Mouse (Mus musculus): ENCODE results near the gene Btbd8.

Gene Btbd8

DNA sequence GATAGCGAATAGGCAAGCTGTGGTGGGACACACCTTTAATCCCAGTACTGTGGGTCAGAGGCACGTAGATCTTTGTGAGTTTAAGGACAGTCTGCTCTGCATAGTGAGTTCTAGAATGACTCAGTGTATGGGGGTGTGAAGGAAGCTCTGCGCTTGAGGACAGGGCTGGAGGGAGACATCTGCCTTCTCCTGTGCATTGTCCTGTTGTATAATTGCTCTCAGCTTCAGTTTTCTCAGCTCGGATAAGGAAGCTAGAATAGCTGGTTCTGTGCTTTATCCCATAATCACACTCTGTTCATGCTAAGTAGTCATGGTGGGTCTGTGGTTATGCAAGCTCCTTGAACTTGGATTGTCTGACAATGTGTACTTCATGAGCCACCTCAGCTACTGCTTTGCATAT, 11.0 kb downstream of the Btbd8 start:
- ATAC-seq (ENCODE audit: insufficient number of reproducible peaks, low FRiP score, low TSS enrichment), result no peak

DNA sequence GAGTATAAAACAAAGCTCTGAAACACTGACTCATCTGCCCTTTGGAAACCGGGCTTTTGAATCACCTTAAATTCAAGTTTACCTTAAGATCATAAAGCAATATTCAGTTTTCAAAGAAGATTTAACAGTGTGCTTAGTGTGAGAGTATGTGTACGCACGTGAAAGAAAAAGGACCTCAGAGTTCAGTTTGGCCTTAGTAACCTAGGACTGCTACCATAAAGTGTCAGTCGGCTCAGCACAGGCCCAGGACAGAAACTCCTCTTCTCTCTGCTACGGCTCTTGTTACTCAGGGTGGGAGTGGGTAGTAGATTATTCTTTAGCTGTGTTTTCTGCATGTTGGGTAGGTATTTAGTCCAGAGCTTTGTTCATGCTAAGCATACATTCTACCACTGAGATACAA, 11.8 kb downstream of the Btbd8 start:
- ATAC-seq (ENCODE audit: insufficient number of reproducible peaks, low FRiP score, low TSS enrichment), result no peak

DNA sequence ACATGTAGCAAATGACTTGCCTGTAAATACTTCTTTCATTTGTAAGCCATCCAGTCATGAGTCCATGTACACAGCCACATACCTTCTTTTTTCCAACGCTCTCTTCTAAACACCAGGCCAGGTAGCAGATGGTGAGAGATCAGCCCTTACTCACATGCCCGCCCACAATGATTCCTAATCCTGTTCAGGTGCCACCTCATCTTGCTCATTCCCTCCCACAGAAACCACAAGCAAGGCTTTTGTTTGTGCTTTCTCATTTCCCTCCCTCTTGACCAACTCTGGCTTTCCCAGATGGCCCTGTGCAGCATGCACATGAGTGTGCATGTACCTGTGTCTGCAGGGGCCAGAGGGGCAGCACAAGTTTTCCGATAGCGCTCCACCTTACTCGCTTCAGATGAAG, 12.5 kb downstream of the Btbd8 start:
- ATAC-seq (ENCODE audit: insufficient number of reproducible peaks, low FRiP score, low TSS enrichment), result no peak

DNA sequence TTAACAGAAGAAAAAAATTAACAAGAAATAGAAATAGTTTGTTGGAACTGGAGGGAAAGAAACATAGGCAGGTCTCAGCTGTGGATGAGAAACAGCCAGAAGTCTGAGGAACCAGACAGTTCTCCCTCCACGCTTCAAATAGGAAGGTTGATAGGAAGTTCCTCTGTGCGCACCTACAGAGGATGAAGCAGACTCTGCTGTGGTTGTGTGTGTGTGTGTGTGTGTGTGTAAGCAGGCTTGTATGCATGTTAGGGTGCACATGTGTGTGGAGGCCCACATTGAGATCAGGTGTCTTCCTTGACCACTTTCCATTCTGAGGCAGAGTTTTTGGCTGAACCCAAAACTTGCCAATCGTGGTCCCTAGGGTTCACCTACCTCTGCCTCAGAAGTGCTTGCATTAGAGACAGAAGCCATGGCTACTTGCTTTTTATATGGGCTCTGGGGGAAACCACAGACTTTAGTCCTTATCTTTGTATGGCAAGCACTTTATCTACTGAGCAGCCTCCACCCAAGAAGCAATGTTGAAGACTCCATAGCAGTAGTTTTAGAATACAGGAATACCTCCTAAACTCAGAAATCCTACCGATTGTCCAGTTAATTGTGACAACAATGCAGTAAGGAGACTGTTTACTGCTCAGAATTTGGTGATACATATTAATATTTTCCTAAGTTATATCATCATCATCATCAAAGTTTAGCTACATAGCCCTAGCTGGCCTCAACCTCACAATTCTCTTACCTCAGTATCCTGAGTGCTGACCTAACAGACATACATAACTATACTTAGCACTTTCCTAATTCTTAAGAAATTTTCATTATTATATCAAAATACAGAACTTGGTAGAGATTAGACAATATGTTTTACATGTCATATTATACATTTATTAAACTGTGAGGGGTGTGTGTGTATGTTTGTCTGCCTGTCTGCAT, 24.6 kb downstream of the Btbd8 start:
- ATAC-seq (ENCODE audit: insufficient number of reproducible peaks, low FRiP score, low TSS enrichment), result no peak

DNA sequence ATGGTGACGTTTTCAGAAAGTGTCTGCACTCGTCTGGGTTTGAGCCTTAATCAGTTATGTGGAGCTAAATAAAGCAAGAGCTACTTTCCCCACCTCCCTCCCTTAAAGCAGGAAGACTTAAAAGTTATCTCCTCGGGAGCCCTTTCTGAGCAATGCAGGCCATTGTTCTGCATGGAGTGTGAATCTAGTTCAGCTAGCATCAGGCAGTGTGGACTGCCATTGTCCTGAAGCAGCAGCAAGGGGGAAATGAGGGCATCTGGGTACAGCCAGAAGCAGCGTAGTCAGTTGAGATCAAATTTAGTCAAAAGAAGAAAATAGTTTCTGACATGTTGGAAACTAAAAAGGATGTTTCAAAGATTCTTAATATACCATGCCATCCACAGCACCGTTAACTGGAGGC, 28.7 kb downstream of the Btbd8 start:
- no peak for ATAC-seq (ENCODE audit: insufficient number of reproducible peaks, low FRiP score, low TSS enrichment)

DNA sequence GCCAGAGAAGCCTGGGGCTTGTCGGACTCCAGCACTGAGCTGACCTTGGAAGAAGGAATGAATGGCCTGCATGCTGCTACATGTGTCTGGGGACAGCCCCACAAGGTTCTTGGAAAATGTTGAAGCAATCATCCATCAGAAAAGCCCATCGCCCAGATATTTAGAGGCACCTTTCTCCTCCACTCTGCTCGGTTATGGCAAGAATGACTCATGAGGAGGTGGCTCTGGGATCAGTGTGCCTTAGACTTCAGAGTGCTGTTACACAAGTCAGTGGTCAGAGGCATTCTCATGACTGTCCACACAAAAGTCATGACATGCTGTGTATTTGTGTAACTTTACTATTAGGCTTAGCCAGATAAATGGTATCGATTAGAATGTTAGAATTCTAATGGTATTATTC, 29.3 kb downstream of the Btbd8 start:
- no peak for ATAC-seq (ENCODE audit: insufficient number of reproducible peaks, low FRiP score, low TSS enrichment)

DNA sequence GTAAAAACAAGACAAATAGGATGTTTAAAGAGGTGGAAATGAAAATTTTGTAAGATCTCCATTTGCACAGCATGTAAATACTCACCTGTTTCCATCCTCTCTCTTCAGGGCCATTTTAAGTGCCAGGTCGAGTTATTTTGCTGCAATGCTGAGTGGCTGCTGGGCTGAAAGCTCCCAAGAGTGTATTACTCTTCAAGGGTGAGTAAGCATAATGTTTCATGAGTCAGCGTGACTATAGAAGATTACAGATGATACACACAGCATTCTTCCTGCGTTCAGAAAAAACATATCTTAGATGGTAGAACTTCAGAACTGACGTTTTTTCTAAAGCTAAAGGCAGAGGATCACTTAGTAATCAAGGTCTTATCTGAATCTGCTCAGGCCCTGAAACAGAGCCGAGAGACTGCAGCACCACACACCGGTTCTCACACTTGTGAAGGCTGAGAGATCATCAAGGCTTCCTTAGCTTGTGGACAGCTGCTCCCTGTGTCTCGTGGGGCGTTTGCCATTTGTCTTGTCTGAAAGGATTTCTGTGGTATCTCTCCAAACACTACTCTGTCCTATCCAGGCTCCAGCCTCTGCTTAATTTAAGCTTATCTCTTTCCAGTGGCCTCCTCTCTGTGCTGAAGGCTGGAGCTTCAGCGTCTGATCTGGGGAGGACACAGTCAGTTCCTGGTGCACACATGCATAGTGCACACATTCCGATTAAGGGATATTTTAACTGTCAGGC, 33.0 kb downstream of the Btbd8 start:
- ATAC-seq (ENCODE audit: insufficient number of reproducible peaks, low FRiP score, low TSS enrichment), result no peak

DNA sequence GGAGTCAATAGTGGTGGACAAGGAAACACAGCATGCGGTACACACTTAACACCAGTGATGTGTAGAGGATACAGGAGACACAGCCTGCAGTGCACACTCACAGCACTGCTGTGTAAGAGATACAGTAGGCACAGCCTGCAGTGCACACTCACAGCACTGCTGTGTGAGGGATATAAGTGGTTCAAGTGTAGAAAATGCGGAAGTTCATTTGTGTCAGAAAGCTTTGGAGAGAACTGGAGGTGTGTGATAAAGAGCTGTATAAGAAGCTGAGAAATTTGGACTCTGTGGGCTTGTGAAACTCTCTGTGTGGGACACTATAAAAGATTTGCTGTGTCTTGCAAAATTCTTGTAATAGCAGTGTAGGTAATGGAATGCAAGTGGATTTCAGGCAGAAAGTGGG, 42.4 kb downstream of the Btbd8 start:
- no peak for ATAC-seq (ENCODE audit: insufficient number of reproducible peaks, low FRiP score, low TSS enrichment)

DNA sequence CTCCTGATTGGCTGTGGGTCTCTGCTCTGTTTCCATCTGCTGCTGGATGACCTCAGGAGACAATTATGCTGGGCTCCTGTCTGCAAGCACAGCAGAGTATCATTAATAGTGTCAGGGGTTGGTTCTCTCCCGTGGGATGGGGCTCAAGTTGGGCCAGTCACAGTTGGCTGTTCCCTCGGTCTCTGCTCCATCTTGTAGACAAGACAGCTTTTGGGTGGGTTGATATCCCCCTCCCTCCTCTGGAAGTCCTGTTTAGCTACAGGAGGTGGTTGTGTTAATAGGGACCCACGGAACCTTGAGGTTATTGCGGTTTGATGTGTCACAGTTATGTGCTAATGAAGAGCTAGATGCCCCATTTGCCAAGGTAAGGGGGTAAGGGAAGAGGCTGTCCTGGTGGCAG, 51.2 kb downstream of the Btbd8 start:
- no peak for ATAC-seq (ENCODE audit: insufficient number of reproducible peaks, low FRiP score, low TSS enrichment)

DNA sequence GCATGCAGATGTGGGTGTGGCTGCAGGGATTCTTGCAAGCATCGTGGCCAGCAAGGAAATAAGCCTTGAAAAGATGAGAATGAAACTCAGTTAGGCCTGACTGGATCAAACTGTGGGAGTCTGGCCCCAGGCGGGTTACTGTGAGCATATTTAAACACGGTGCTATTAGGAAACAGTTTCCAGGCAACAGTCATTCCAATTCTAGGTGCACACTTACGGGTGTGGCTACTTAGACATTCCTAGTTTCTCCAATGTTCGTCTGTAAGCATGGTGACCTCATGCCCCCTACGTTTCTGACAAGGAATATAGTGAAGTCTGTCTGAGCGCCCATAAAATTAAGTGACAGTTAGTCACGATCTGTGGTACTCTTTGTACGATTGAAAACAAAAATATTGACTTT, 53.2 kb downstream of the Btbd8 start:
- no peak for ATAC-seq (ENCODE audit: insufficient number of reproducible peaks, low FRiP score, low TSS enrichment)

DNA sequence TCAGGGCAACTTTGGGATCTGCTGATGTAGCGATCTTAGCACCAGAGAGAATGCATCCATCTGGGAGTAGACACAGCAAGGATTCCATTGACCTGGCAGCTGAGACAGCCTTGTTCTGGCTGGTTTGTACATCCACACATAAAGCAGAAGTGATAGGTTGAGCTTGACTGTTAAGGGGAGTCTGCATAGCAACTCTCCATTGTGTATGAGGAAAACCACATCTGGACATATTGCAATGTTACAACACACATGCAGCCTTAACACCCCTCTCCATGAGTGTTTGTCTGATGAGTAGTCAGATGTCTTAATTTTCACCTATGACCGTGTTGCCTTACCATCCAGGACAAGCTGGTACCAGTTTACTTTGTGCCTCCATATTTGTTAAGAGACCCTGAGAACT, 54.7 kb downstream of the Btbd8 start:
- no peak for ATAC-seq (ENCODE audit: insufficient number of reproducible peaks, low FRiP score, low TSS enrichment)

DNA sequence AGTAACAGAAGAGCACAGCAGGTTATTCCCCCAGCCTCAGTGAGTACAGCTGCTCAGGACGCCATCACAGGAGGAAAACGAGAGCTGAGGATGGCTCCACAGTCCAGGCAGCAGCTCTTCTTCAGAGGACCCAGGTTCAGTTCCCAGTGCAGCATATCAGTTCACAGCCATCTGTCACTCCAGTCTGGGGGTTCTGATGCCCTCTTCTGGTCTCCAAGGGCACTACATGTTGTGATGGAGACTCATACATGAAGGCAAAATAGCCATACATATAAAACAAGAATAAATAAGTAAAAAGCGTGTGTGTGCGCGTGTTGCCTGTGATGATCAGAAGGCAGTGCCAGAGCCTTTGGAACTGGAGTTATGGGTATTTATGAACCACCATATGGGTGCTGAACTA, 57.0 kb downstream of the Btbd8 start:
- no peak for ATAC-seq (ENCODE audit: insufficient number of reproducible peaks, low FRiP score, low TSS enrichment)

DNA sequence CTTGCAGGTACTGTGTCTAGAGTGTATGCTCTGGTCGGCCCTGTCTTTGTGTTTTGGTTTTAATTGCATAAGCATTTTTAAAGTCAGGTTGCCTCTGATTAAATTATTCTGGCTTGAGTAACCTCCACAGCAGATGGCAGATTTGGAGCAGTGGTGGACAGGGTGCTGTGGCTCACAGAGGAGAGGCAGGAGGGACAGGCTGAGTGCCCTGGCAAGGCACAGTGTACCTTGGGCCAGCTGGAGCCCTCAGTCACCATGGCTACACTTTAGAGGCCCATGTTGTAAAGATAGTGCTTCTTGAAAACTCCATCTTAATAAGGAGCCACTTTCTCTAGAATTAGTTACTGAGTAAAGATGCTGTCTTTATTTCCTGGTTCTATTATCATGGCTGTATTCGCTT, 58.2 kb downstream of the Btbd8 start:
- ATAC-seq (ENCODE audit: insufficient number of reproducible peaks, low FRiP score, low TSS enrichment), result peak; percentile 96

DNA sequence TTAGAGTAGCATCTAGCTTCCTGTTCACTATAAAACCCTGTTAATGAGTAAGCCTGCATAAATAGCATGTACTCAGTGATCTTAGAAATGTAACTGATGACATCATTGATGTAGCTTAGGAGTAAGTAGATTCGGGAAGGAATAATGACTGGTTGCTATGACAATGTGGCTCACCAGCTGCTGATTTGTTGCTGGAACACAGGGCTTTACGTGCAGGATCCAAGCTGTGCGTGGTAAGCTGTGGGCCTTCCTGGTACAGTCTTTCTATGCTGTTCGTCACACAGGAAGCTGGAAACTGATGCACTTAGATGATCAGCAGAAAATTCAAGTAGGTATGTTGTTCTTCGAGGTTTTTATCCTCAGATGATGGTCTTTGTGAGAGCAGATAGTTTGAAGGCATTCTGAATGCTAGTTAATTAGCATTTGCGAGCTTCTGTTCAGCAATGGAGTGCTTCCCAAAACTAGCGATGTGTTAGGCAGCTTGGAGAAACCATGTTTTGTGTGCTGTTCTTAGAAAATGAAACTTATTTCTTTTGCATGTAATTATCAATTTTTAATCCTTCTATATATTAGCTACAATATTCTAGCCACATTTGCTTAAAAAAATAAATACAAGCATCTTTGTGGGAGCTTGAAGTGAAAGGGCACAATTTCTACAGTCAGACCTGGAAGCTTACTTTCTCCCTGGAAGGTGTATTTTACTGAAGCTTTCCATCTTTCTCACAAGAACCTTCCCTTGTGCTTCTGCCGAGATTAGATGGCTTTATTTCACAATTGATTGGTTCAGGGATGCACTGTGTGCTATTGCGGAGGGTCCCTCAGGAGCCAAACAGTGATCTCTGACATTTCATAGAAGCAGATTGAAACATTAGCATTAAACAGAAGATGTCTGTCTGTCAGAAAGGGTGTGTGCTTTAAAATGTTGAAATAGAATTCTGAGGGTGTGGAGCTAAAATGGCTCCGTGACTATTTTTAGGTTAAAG, 60.0 kb downstream of the Btbd8 start:
- no peak for ATAC-seq (ENCODE audit: insufficient number of reproducible peaks, low FRiP score, low TSS enrichment)

DNA sequence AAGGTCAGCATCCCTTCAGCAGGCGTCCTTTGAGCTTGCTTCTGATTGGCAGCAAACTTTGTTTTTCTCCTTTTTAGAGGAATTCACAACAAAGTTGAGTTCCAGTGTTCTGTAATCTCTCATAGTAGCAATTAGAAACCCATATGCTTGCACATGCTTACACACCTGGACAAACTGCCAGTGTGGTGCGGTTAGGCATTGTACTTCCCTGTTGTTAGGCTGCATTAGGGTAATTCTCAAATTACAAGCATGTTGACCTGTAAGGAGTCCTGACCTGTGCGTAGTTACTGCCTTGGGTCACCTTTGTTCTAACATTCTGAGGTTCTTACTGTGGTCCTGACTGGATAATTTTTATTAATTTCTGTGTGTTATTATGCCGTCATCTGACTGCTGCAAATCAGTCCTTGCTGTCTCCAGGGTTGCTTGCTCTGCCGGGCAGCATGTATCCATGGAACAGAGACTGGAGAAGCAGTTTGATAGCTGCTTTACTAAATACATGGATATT, 61.1 kb downstream of the Btbd8 start:
- no peak for ATAC-seq (ENCODE audit: insufficient number of reproducible peaks, low FRiP score, low TSS enrichment)

DNA sequence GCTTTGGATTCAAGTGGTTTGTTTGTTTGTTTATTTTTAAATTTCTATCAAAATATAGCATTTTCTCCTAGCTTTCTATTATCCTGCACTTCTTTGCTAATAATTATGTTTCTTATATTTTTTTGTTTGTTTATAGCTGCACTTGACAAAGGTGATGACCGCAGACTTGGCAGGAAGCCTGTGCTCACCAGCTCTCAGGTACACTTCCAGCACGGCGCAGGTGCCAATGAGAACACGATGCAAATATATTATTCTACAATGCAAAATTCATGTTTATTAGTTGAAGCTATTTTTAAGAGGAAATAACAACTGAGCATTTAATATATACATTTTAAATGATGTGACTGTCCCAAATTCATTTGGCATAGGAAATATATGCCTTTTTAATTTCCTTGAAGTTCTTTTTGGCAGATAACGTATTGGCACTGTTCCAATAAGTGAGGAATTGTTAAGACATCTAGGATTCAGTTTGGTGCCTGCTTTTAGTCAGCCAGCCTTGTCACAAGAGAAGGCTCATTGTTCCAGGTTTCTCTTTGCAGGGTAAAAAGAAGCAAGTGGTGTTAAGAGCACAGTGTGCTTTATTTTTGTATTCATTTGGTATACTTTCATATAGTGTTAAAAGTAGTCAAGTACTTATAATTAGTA, 62.2 kb downstream of the Btbd8 start:
- ATAC-seq (ENCODE audit: insufficient number of reproducible peaks, low FRiP score, low TSS enrichment), result no peak

DNA sequence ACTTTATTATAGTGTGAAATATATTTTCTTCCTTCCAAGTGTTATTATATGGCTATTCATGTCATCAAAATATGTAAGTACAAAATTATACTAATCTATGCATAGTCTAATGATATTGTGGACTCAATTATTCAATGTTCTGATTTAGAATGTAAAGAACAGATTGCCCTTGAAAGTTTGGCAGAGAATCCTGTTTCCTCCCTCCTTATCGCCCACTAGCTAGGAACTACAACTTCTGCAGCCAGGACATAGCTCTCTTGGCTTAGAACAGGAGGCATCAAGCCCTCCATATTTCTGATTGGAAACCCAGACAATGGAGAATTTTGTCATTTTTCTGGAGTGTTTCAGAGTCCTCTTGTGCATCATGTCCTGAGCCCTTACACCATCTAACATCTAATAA, 62.9 kb downstream of the Btbd8 start:
- ATAC-seq (ENCODE audit: insufficient number of reproducible peaks, low FRiP score, low TSS enrichment), result no peak

DNA sequence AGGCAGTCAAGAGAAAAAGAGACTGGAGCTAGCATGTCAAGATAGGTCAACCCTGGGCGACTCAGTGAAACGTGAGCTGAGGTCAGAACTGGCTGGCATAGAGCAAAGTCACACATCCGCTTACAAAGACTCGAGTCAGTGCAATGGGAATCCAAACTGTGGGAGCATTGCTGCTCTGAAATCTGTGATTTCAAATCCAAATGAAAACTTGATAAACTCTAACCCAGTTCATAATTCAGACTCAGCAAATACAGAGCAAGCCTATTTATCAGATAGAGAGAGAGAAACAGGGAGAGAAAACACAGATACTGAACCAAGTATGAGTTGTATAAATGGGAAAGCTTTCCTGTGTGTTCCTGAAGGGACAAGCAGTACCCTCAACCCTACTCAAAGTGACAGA, 69.5 kb downstream of the Btbd8 start, which contains the start of gene Gm42669:
Gene Gm42669, plus strand, starts transcription at position 301 of the 400 bp plus-strand sequence.
- no peak for ATAC-seq (ENCODE audit: insufficient number of reproducible peaks, low FRiP score, low TSS enrichment)

DNA sequence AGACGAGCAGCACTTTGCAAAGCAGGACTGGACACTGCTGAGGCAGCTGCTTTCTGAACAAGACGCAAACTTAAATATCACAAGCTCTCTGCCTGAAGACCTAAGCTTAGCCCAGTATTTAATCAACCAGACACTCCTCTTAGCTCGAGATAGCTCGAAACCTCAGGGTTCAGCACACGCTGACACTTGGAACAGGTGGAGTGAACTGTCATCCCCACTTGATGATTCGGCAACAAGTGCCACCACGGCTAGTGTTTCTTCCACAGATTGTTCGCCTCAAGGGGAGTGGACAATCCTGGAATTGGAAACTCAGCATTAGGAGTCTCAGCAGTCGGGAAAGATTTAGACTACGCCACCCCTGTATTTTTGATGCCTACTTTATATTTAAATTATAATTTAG, 72.7 kb downstream of the Btbd8 start:
- no peak for ATAC-seq (ENCODE audit: insufficient number of reproducible peaks, low FRiP score, low TSS enrichment)

DNA sequence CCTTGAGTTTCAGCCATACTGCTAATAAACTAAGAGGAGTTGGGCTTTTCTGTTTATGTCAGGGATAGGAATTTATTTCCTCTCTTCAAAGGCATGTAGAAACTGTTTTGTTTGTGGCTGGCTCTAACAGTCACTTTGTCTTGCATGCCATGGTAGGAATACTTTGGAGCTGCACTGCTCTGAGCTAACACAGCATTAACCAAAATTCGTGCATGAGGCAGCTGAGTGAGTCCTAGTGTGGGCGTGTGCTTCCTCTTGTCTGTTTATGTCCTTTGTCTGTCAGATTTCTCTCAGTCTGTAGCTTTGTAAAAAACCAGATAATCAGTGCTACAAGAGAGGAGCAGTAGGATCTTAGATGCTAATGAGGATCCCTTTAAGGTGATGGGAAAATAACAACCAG, 73.5 kb downstream of the Btbd8 start:
- ATAC-seq (ENCODE audit: insufficient number of reproducible peaks, low FRiP score, low TSS enrichment), result no peak
